Mouse (Mus musculus): ENCODE data around the gene Mcrs1. TPM values are rescaled to one million over a fixed set of nuclear protein-coding genes. Genes with fewer than 3 reads are reported as not detected.
"Not testable (repeated sequence)": the region's sequence is repeated elsewhere in the genome, so short reads cannot be mapped to it uniquely, and the experiment has no call there.

The Mcrs1 gene
- polyA plus RNA-seq, 1 experiment: 81.5 TPM

DNA sequence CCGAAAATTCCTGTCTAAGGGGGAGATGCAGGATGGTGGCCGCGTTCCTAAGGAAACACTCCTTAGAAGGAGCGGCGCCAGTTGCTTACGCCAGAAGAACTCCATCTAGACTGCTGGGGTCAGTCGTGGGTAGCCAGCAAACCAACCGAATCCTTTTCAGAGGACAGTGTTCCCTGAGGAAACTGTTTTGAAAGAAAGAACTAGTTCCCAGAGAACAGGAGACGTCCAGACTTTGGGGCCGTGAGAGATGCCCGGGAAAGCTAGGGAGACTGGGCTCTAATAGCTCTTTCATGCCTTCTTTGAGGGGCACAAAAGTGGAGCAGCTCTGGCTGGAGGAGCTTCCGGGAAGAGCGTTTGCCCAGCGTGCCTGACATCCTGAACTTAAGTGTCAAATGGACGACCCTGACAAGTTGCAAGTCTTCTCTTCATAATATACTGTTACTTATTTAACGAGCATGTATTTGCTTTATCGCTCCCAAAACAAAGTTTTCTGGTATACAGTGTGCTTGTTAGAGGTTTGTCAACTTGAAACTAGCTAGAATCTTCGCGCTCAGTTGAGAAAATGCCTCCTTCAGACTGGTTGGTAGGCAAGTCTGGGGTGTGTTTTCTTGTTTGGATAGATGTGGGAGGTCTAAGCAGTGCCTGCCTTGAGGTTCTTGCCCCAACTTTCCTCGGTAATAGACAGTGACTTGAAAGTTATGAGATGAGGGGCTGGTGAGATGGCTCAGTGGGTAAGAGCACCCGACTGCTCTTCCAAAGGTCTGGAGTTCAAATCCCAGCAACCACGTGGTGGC lies 817 bp upstream of the Mcrs1 start:
- 2% methylated on average over 22 of the region's 22 CpGs for WGBS

DNA sequence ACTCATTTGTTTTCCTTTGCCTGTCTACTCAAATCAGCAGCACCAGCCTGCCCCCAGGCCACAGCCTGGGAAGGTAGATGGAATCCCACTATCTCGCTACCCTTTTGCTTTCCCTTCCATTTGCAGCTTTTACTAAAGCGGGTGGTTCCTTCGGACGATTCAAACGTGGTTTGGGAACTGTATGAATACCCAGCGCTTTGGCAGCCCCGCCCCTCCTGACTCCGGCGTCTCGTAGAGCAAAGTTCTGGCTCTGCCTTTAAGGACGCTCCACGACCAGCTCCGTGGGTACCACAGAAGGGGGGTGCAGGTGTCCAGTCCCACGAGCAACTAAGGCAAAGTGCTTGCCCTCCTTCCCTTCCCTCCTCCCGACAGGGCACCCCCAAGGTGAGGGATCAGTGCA lies 650 bp downstream of the Mcrs1 start:
- whole genome bisulfite sequencing: under 1% methylated on average over 15 of the region's 15 CpGs
- not testable (repeated sequence) for DNase-seq (ENCODE audit: low read depth, low spot score)

More for the DNA sequence above, 817 bp upstream of the Mcrs1 start:
- no peak for DNase-seq (ENCODE audit: low read depth, low spot score)

DNA sequence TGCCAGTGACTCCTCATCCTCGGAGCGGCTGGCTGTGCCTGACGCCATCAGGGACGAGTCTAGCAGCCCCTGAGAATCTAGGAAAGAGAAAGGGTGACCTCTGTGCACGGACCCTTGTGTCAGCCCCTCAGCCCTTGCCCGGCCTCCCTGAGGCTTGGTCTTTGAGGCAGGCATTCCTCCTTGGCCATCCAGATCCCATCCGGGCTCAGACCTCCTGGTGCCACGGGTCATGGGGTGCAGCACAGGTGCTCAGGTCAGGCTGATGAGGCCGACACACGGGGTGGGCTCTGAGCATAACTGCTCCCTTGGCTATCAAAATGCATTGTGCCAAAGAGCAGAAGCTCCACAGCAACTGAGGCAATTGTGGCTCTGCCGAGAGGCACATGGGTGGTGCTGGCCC lies 1.8 kb downstream of the Mcrs1 start:
- WGBS: 96% methylated on average over 11 of the region's 11 CpGs
- DNase-seq (ENCODE audit: low read depth, low spot score): no peak

DNA sequence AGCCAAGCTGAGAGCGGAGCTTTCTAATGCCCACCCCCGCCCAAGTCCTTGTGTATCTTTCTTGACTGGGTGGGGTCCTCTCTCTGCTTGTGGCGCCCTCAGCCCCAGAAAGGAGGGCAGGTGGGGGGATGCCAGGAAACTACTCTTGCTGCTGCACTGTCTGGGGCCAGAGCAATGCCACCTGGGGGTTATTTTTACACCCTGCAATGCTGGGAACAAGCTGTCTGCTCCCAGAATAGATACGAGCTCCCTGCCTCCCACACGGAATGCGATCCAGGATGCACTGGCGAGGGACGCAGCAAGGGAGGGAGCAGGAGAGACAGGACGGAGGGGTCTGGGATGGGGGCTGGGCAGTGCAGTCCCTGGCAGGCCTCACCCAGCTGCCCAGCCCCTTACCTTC lies 2.8 kb downstream of the Mcrs1 start:
- DNase-seq (ENCODE audit: low read depth, low spot score): no peak
- WGBS: 94% methylated on average over 9 of the region's 9 CpGs

DNA sequence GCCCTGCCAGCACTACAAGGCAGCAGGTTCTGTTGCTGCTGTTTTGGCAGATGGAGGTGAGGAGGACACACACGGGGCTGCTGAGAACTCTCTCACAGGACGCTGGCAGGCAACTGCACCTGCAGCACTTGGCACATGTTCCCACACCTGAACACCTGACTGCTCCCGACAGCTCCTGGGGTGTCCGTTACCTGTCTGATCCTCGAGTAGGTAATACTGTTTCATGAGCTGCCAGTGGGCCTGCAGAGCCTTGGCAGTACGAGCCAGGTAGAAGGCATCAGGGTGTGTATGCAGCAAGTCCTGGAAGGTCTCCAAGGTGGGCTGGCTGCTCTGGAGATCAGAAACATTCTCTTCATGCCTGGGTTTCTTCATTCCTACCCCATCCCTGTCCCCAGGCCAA lies 5.0 kb downstream of the Mcrs1 start:
- DNase-seq (ENCODE audit: low read depth, low spot score): not testable (repeated sequence)
- WGBS: 81% methylated on average over 6 of the region's 6 CpGs

DNA sequence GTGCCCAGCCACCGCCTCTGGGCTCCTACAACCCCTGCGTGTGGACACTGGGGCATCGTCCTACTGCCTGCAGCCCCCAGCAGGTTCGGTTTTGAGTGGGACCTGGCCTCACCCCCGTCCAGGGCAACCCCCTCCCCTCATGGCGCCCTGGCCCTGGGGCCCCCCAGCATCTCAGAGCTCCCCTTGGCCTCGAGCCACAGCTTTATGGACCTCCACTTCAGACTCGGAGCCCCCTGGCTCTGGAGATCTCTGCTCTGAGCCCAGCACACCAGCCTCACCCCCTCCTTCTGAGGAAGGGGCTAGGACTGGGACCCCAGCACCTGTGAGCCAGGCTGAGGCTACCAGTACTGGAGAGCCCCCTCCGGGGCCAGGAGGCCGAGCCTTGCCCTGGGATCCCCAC lies 9.7 kb downstream of the Mcrs1 start:
- DNase-seq (ENCODE audit: low read depth, low spot score): no peak
- 84% methylated on average over 10 of the region's 10 CpGs for WGBS

DNA sequence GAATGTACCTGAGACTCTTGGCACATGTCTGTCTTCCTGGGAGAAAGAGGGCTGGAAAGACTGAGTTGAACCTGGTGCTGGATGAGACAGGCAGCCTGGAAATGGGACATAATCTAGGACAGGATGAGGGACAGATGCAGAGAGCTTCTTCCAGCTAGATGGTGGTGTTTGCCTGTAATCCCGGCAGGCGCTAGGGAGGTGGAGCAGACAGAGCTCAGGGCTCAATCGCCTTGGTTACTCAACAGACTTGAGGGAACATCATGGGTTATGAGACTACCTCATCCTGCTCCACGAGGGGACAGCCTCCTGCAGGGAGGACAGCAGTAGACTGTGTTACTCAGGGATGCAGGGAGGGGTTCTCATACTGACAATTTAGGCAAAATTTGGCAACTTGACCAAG lies 10.5 kb downstream of the Mcrs1 start:
- DNase-seq (ENCODE audit: low read depth, low spot score): no peak
- 64% methylated on average over 4 of the region's 4 CpGs for whole genome bisulfite sequencing

DNA sequence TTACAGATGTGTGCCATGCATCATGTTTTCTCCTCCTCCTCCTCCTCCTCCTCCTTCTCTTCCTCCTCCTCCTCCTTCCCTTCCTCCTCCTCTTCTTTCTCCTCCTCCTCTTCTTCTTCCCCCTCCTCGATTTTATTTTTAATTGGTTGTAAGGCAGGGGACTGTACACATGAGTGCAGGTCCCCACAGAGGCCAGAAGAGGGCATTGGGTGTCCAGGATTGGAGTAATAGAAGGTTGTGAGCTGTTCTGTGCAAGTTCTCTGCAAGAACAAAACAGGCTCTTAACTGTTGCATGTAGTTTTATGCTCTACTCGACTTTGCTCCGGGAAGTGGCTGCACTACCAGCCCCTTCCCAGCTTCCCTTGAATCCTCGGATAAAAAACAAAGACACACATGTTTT lies 11.6 kb downstream of the Mcrs1 start:
- WGBS: 62% methylated on average over 4 of the region's 4 CpGs
- no peak for DNase-seq (ENCODE audit: low read depth, low spot score)

DNA sequence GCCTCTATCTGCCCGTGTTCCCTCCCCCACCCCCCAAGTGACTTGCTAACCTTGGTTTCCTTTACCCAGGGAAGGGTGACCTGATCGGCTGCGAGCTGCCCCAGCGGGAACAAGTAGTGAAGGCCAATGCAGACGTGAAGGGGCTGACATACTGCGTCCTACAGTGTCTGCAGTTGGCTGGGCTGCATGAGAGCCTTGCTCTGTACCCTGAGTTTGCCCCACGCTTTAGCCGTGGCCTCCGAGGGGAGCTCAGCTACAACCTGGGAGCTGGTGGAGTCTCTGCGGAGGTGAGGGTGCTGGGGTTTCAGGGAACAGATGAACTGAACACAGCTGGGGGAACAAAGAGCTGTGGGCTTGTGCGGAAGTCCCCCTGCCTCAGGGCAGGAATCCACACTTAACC lies 13.8 kb downstream of the Mcrs1 start:
- WGBS: 73% methylated on average over 11 of the region's 11 CpGs
- DNase-seq (ENCODE audit: low read depth, low spot score): no peak

DNA sequence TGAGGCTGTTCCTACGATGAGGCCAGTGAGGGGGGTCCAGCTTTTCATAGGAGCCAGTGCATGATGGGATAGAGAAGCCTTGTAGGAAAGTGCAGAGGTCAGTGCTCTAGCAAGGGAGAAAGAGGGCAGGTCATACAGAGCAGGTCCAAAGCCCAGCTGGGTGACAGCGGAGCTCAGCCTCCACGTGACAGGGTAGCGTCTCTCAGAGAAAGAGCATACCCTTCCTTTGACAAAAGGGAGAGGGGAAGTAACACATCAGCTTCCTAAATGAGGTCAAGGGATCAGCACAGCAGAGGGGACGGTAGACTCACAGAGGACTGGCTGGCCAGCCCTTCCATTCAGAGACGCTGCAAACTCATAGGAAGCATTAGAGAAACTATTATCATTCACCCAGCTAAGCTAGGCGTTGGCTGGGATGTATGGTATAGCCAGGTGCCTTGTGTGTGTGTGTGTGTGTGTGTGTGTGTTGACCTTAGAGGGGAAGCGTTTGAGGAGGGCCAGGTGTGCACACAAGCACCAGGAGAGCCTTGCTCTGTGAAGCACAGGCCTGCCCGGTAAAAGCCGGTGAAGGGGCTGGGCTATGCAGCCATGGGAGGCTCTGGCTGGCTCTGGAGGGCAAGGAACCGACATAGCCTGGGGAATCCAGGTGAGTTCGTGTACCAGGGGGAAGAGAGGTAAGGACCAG lies 17.3 kb downstream of the Mcrs1 start:
- WGBS: 59% methylated on average over 12 of the region's 12 CpGs
- DNase-seq (ENCODE audit: low read depth, low spot score): no peak

DNA sequence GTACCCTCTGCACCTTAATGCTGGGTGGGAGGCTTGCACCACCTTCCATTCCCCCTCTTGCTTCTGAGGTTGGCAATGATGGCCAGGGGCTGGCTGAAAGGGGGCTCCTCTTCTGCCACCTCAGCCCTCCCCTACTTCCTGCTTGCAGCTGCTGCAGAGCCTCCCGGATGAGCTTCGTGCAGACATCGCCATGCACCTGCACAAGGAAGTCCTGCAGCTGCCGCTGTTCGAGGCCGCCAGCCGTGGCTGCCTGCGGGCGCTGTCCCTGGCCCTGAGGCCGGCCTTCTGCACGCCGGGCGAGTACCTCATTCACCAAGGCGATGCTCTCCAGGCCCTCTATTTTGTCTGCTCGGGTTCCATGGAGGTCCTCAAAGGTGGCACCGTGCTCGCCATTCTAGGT lies 18.0 kb downstream of the Mcrs1 start:
- DNase-seq (ENCODE audit: low read depth, low spot score): no peak
- WGBS: 40% methylated on average over 17 of the region's 17 CpGs

DNA sequence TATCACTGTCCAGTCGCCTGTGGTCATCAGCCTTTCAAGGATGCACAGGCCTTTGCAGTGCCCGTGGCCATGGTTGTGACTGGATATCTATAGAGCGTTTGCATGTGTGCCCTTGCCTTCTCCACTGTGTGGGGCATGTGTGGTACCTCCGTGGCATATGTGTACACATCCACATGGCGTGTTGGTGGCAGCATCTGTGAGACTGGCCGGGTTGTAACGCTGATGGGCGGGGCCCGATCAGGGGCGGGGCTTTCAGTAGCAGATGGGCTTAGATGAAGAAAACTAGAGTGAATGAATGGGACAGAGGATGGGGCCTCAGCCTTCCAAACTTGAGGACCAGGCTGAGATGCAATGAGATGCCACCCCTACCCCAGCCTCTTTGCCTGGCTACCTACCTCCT lies 19.8 kb downstream of the Mcrs1 start:
- DNase-seq (ENCODE audit: low read depth, low spot score): no peak
- 49% methylated on average over 10 of the region's 10 CpGs for WGBS

DNA sequence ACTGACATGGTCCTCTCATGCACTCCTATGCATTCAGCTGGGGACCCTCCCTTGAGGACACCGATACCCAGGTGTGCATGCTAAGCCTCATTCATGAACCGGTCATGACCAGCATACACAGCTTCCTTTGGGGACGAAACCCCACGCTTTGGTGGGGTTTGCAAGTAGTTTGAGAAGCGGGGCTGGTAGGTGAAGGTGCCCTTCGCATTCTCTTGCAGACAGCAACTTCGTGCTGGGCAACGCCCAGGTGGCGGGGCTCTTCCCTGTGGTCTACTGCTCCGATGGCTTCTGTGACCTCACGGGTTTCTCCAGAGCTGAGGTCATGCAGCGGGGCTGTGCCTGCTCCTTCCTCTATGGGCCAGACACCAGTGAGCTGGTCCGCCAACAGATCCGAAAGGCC lies 25.7 kb downstream of the Mcrs1 start:
- 45% methylated on average over 14 of the region's 14 CpGs for WGBS
- no peak for DNase-seq (ENCODE audit: low read depth, low spot score)

DNA sequence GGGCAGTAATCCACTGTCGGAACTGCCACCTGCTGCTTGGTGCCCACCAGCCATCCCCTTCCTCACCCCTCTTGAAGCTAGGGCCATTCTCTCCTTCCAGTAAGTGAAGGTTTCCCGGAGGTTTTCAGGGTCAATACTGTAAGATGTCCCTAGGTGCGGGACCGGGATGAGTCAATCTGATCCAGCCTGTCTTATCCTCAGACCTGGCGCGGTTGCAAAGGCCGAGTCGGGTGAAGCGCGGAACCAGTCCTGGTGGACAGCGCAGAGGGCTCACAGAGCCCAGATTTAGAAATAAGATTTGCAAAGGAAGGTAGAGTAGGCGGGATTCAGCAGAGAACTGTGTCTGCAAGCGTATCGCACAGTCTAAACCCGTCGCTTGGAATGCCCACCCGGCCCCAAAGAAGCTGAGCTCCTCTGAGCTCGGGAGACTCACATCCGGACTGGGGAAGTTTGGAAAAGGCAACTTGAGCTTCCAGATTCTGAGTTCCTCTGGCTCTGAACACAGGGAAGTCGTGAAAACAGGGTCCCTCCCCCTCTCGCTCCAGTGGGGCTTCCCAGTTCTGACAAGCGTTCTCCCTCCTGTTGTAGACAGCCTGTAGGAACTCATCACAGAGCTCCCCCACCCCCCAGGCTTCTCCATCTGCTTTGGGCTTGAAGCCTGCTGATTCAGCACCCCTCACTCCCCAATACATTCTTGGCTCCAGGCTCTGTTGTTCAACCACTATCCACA lies 26.5 kb downstream of the Mcrs1 start:
- no peak for DNase-seq (ENCODE audit: low read depth, low spot score)

DNA sequence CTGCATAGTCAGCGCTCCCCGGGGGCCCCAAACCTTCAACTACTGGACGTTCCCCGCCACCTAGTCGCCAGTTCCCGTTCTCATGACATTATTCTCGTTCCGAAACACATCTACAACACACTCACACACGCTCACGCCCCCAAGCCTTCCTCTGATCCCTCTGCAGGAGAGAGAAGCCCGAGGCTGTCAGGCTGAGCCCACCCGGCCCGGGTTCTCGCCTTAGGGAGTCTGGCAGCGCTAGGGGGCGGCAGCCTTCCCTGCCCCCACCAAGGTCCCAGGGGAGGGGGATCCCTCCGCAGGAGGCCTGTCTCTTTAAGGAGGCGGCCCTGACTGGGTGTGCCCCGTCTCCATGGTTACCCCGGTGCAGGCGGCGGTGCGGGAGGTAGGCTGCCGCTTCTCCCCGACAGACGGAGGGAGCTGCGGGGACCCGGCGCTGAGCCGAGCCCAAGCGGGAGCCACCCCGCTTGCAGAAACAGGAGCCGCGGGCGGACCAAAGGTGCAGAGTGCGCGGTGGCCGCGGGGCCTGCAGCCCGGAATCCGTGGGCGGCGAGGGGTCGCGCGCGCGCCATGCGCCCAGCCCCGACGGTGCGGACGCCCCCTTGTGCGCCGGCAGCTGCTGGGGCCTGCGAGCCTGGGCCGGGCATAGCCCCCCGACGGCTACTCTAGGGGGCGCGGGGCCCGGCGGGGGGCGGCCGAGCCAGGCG lies 27.4 kb downstream of the Mcrs1 start, which contains the start of gene Kcnh3:
TSS of gene Kcnh3 (plus strand) at position 654 of the 704 bp plus-strand sequence.
- DNase-seq (ENCODE audit: low read depth, low spot score): no peak
- 2% methylated on average over 65 of the region's 66 CpGs for WGBS

More for the DNA sequence above, 26.5 kb downstream of the Mcrs1 start:
- WGBS: 6% methylated on average over 22 of the region's 22 CpGs

DNA sequence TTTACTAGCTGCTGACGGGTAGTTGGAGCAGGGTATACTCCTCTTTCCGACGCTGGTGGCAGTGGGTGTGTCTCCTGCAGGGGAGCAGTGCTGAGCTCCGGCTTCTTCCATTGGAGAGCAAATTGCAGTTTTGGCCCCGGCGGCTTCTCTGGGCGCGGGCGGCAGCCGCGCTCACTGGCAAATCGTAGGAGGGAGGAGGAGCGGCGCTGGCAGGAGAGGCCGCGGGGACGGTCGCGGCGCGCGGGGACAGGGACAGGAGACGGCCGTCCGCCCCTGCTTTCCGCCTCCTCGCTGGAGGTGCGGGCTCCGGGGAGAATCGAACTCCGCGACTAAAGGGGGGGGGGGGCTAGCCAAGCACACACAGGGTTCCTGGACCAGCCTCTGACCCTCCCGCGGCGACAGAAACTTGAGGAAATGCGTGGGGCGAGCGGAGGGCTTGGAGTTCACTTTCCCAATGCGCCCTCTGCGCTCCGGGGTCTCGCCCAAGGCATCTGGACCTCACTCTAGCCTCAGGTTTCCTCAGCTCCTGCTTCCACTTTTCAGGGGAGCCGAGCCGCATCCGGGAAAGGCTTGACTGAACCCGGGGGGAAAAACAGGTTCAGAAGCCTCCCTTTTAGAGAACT lies 28.1 kb downstream of the Mcrs1 start:
- under 1% methylated on average over 46 of the region's 46 CpGs for WGBS
- no peak for DNase-seq (ENCODE audit: low read depth, low spot score)

DNA sequence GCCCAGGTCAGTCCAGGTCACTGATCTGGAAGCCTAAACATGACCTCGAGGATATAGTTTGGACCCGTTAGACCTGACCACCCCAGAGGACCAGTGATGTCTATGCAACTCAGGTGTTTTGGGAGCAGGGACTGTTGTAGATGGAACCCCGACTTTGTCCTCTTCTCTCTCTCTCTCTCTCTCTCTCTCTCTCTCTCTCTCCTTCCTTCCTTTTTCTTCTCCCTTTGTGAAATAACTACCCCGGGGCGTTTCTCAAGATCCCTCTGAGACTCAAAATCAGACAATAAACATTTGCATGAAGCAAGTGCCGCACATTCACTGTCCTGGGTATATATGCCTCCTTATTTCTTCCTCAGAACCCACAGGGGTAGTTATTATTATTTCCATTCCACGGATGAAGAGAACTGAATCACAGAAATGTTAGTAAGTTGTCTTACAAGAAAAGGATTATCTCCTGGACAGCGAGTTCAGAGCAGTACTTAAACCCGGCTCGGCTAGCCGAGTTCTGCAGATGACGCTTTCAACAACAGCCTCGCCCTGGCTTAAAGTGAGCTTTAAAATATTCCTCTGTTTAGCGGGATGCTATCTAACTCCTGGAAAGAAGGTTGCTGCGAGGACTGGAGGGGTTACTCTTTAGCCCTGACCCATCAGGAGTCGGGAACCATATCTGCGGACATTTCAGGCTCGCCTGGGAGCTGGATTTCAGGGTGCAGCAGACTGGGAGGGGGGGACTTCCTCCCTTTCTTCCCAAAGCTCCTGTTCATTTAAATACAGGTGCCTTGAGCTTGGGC lies 28.8 kb downstream of the Mcrs1 start:
- WGBS: 4% methylated on average over 18 of the region's 18 CpGs
- DNase-seq (ENCODE audit: low read depth, low spot score): no peak

DNA sequence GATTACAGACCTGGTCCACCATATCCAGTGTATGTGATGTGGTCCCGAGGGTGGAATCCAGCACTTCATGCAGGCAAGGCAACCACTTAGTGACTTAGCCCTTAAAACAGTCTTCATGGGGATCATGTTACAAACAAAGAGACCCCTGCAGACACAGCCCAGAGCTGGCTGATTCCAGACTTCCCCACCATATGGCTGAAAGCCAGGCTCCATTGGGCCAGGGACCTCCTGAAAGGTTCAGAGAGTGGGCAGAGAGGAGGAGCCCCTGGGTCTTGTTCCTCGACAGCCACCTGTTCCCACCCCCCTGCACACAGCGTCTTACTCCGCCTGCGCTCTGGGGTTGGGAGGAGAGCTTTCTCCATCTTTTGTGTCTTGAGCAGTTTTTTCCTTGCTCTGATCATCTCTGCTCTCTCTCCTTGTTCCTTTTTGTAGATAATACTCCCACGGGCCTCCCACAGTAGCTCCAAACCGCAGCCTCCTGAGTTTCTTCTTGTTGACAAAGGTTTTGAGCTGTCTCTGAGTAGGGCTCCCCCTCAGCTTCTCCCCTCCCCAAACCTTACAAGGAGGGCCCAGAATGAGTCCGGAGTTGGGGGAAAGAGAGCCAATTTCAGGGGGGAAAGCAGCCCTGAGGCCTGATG lies 30.3 kb downstream of the Mcrs1 start:
- WGBS: 37% methylated on average over 8 of the region's 8 CpGs
- no peak for DNase-seq (ENCODE audit: low read depth, low spot score)
